ENCODE assay signal across 8 mouse cellular contexts in genomic region chr5:124032001-124032508, GRCm38 (mm10). TPM values are rescaled to one million over a fixed set of nuclear protein-coding genes. Genes with fewer than 3 reads are reported as not detected.
DNase-seq lines count a peak whose midpoint lies in the region; ATAC-seq lines count a peak whose summit lies in the region.

Gene Vps37b, minus strand, starts transcription at chr5:124032270.

- peak within 1 kb of the TSS; percentile 67 for H3K4me2 ChIP-seq in hindbrain, embryonic 15.5 days

- peak; percentile 95 for DNase-seq in ZHBTc4 (ENCODE audit: low read depth, low spot score)
- peak; percentile 95 to 96 for DNase-seq in cerebellum, postnatal 4 days (ENCODE audit: low spot score in 2 of 2)
- DNase-seq in gastrocnemius, adult 18-20 months (ENCODE audit: low spot score), result peak; percentile 85
- peak; percentile 89 to 90 for DNase-seq in layer of hippocampus, postnatal 36 days
- DNase-seq in lung, postnatal 25 days (ENCODE audit: low spot score), result peak; percentile 90
- DNase-seq in retina, adult 2 months (ENCODE audit: low read depth, low spot score), result peak; percentile 82
- peak; percentile 88 to 89 for DNase-seq in thymus, postnatal 36 days

- H3K4me3 ChIP-seq in hindbrain, embryonic 15.5 days, result peak within 1 kb of the TSS; percentile 79

- peak within 1 kb of the TSS; percentile 92 for H3K9ac ChIP-seq in hindbrain, embryonic 15.5 days

- peaks cover 31% of the 10 kb centered on the region for H3K4me1 ChIP-seq in hindbrain, embryonic 15.5 days (replicated peaks)

- H3K36me3 ChIP-seq in hindbrain, embryonic 15.5 days, result no peaks in the 10 kb centered on the region

- H3K27me3 ChIP-seq in hindbrain, embryonic 15.5 days, result no peaks in the 10 kb centered on the region

- no peaks in the 10 kb centered on the region for H3K9me3 ChIP-seq in hindbrain, embryonic 15.5 days

- under 1% methylated on average over 52 of the region's 52 CpGs for WGBS in hindbrain, embryonic 15.5 days

- peak; percentile 73 for ATAC-seq in hindbrain, embryonic 15.5 days (ENCODE audit: low FRiP score, low read depth)

- H3K27ac ChIP-seq in hindbrain, embryonic 15.5 days (replicated peaks), result peak within 1 kb of the TSS; percentile 93

RNA-seq across cellular contexts. Expression of gene Vps37b, which starts in this region (rescaled TPM):
- total RNA-seq in gastrocnemius, adult 18-20 months (2021), result 1 to 10 TPM; 5.7 to 6.6 TPM
- polyA plus RNA-seq in hindbrain, embryonic 15.5 days (2015; fragmentation: Nextera tagmentation; extraction: Ambion mirVana), result 75.5 and 82.4 TPM in 2 replicates
- total RNA-seq in layer of hippocampus, postnatal 36 days (2021), result 10 to 100 TPM; 32.6 to 40.8 TPM

Comparison
In these comparisons a context has a peak if more than half of its experiments do, and no peak if none do; other contexts are left out.
1. Peak in every context shown above with its lines: DNase-seq, ATAC-seq, H3K4me3 ChIP-seq and H3K27ac ChIP-seq.
2. RNA of gene Vps37b (total RNA-seq): 32.6 to 40.8 TPM in layer of hippocampus, postnatal 36 days; 5.7 to 6.6 TPM in gastrocnemius, adult 18-20 months; every median in the first group is over 4 times any median in the second.